Mouse (Mus musculus) ovary, adult 10 weeks (tissue): ENCODE results near the gene Cfhr1. TPM values are rescaled to one million over a fixed set of nuclear protein-coding genes. Genes with fewer than 3 reads are reported as not detected.

ENCODE experiments used
- polyA plus RNA-seq: library from polyadenylated mRNA; stranded (reverse); fragments of 350-450 nt; fragmentation: Illumina TruSeq; extraction: RNeasy Lipid Tissue Mini Kit (QIAGEN cat#74804); gene quantifications from one replicate; pipeline ENCODE4 v1.2.3, GENCODE M21; 2014

The Cfhr1 gene
- not detected for polyA plus RNA-seq

GRCm38 (mm10) chr1:139560024-139560423, at the start of gene Cfhr1:
TSS of gene Cfhr1 (minus strand) at chr1:139560272.

GRCm38 (mm10) chr1:139501258-139501752, 58.8 kb downstream of the Cfhr1 start, which contains the start of gene F13b:
TSS of gene F13b (plus strand) at chr1:139501702.

Other genes with a start within 250 kb of the Cfhr1 start
- gene Crb1, start 183.2 kb downstream of the Cfhr1 start, polyA plus RNA-seq, result 4.5 TPM
- gene Zbtb41, start 138.0 kb downstream of the Cfhr1 start, polyA plus RNA-seq, result 102 TPM
- gene Aspm, start 105.5 kb downstream of the Cfhr1 start, polyA plus RNA-seq, result 63.5 TPM
- 0.51 TPM for gene F13b, start 58.6 kb downstream of the Cfhr1 start, polyA plus RNA-seq
- gene Gm4788, start 221.0 kb upstream of the Cfhr1 start, polyA plus RNA-seq, result 0.31 TPM